Mouse (Mus musculus) testis, adult 2 months (tissue): ENCODE measurements at regions not wholly inside any gene's neighbourhood (a gene's known extent, or its start where the extent isn't known, plus 50 kb on each side); places are given as distances from the start of the nearest gene placed in this dataset.

ENCODE experiments used
- H3K27ac ChIP-seq: fragments of 200-500 bp; 2 replicates; pipeline ENCODE4 v1.5.1; 2012; ENCODE audit warnings: low read depth, low read length; ENCODE audit not compliant: control insufficient read depth, insufficient read depth
- H3K27me3 ChIP-seq: fragments of 200-500 bp; 2 replicates; pipeline ENCODE4 v1.6.1; 2012; ENCODE audit warnings: mild to moderate bottlenecking, low read length, moderate library complexity; ENCODE audit not compliant: control insufficient read depth, insufficient read depth
- H3K36me3 ChIP-seq: fragments of 200-500 bp; 2 replicates; pipeline ENCODE4 v1.6.1; 2012; ENCODE audit warnings: mild to moderate bottlenecking, low read length; ENCODE audit not compliant: control insufficient read depth, insufficient read depth
- H3K4me1 ChIP-seq: fragments of 200-500 bp; 2 replicates; pipeline ENCODE4 v1.6.1; 2012; ENCODE audit warnings: low read length; ENCODE audit not compliant: control insufficient read depth, insufficient read depth
- H3K4me3 ChIP-seq: fragments of 200-500 bp; 2 replicates; pipeline ENCODE4 v1.5.1; 2012; ENCODE audit warnings: low read depth, mild to moderate bottlenecking, low read length, moderate library complexity, mixed read lengths; ENCODE audit not compliant: control insufficient read depth
- CTCF ChIP-seq: fragments of 200-500 bp; IDR thresholded peaks from 2 replicates; pipeline ENCODE4 v1.5.1; 2012; ENCODE audit warnings: low read depth, mild to moderate bottlenecking, inconsistent platforms, low read length, moderate library complexity; ENCODE audit not compliant: control insufficient read depth, insufficient read depth, insufficient replicate concordance
- POLR2A ChIP-seq: fragments of 200-500 bp; IDR thresholded peaks from 2 replicates; pipeline ENCODE4 v1.6.1; 2012; ENCODE audit warnings: low read depth, mild to moderate bottlenecking, inconsistent platforms, low read length, moderate library complexity; ENCODE audit not compliant: control insufficient read depth

GRCm38 (mm10) chr4:47653143-47653542, 178.7 kb downstream of the Sec61b start:
- H3K4me1 ChIP-seq: no peaks in the 10 kb centered on the region
- H3K4me3 ChIP-seq: no peak overlapping the region
- no peaks in the 10 kb centered on the region for H3K36me3 ChIP-seq
- no peaks in the 10 kb centered on the region for H3K27me3 ChIP-seq
- TF ChIP-seq POLR2A: no peak
- TF ChIP-seq CTCF: no peak
- no peak overlapping the region for H3K27ac ChIP-seq

- Histone ChIP-seq H3K4me1 (no peaks in the 10 kb centered on the region), H3K27me3 (no peaks in the 10 kb centered on the region), H3K4me3 (no peak overlapping the region), H3K27ac (no peak overlapping the region), H3K36me3 (no peaks in the 10 kb centered on the region)
- TF ChIP-seq POLR2A: no peak
- no peak for TF ChIP-seq CTCF
These were observed 195.1 kb downstream of the Sec61b start for GRCm38 (mm10) chr4:47669519-47669918.

GRCm38 (mm10) chr4:47670476-47670875, 196.0 kb downstream of the Sec61b start:
- Histone ChIP-seq H3K4me3 (no peak overlapping the region), H3K36me3 (no peaks in the 10 kb centered on the region), H3K4me1 (no peaks in the 10 kb centered on the region), H3K27me3 (no peaks in the 10 kb centered on the region), H3K27ac (no peak overlapping the region)
- no peak for TF ChIP-seq POLR2A
- no peak for TF ChIP-seq CTCF

GRCm38 (mm10) chr4:47671362-47671761, 196.9 kb downstream of the Sec61b start:
- H3K27me3 ChIP-seq: no peaks in the 10 kb centered on the region
- H3K4me1 ChIP-seq: no peaks in the 10 kb centered on the region
- H3K4me3 ChIP-seq: no peak overlapping the region
- TF ChIP-seq POLR2A: no peak
- no peak for TF ChIP-seq CTCF
- H3K36me3 ChIP-seq: no peaks in the 10 kb centered on the region
- H3K27ac ChIP-seq: no peak overlapping the region

- H3K4me1 ChIP-seq: no peaks in the 10 kb centered on the region
- H3K4me3 ChIP-seq: no peak overlapping the region
- TF ChIP-seq POLR2A: no peak
- TF ChIP-seq CTCF: no peak
- H3K36me3 ChIP-seq: no peaks in the 10 kb centered on the region
- no peaks in the 10 kb centered on the region for H3K27me3 ChIP-seq
- no peak overlapping the region for H3K27ac ChIP-seq
These were observed 206.7 kb downstream of the Sec61b start for GRCm38 (mm10) chr4:47681141-47681540.

GRCm38 (mm10) chr4:47691207-47691606, 216.7 kb downstream of the Sec61b start:
- TF ChIP-seq CTCF: no peak
- TF ChIP-seq POLR2A: no peak
- Histone ChIP-seq H3K36me3 (no peaks in the 10 kb centered on the region), H3K4me1 (no peaks in the 10 kb centered on the region), H3K4me3 (no peak overlapping the region), H3K27me3 (no peaks in the 10 kb centered on the region), H3K27ac (no peak overlapping the region)

- no peaks in the 10 kb centered on the region for H3K27me3 ChIP-seq
These were observed 218.2 kb downstream of the Sec61b start for GRCm38 (mm10) chr4:47692654-47693053.

GRCm38 (mm10) chr4:47693221-47693620, 218.8 kb downstream of the Sec61b start:
- H3K27me3 ChIP-seq: no peaks in the 10 kb centered on the region
- TF ChIP-seq CTCF: no peak
- TF ChIP-seq POLR2A: no peak
- no peaks in the 10 kb centered on the region for H3K36me3 ChIP-seq
- no peak overlapping the region for H3K4me3 ChIP-seq
- H3K4me1 ChIP-seq: no peaks in the 10 kb centered on the region
- no peak overlapping the region for H3K27ac ChIP-seq

More at GRCm38 (mm10) chr4:47692654-47693053, 218.2 kb downstream of the Sec61b start:
- Histone ChIP-seq H3K36me3 (no peaks in the 10 kb centered on the region), H3K4me3 (no peak overlapping the region), H3K4me1 (no peaks in the 10 kb centered on the region), H3K27ac (no peak overlapping the region)
- TF ChIP-seq POLR2A (no peak), CTCF (no peak)
